Mouse (Mus musculus) stomach, embryonic 16.5 days (tissue): Measurements from ENCODE around the gene Gpc6. TPM values are rescaled to one million over a fixed set of nuclear protein-coding genes. Genes with fewer than 3 reads are reported as not detected.

Experiments used
- ATAC-seq: fragments of 200-750 bp; cut with Nextera tagmentation; 2 replicates; pipeline ENCODE4 v1.8.0; 2017; ENCODE audit warnings: moderate number of reproducible peaks, moderate TSS enrichment; ENCODE audit not compliant: insufficient read depth, low FRiP score
- H3K27ac ChIP-seq: fragments of 300-500 bp; sonication (generic); 2 replicates; pipeline ENCODE4 v1.5.1; 2014; ENCODE audit warnings: low read length
- H3K27me3 ChIP-seq: fragments of 300-500 bp; sonication (generic); 2 replicates; pipeline ENCODE4 v1.6.1; 2014; ENCODE audit warnings: low read length, control low read depth, mixed read lengths; ENCODE audit not compliant: control insufficient read depth, insufficient read depth
- H3K36me3 ChIP-seq: fragments of 300-500 bp; sonication (generic); 2 replicates; pipeline ENCODE4 v1.6.1; 2014; ENCODE audit warnings: low read length; ENCODE audit not compliant: control insufficient read depth, insufficient read depth
- H3K4me1 ChIP-seq: fragments of 300-500 bp; sonication (generic); 2 replicates; pipeline ENCODE4 v1.6.1; 2014; ENCODE audit warnings: low read length, control low read depth, mixed read lengths; ENCODE audit not compliant: control insufficient read depth, insufficient read depth
- H3K4me2 ChIP-seq: fragments of 300-500 bp; sonication (generic); 2 replicates; pipeline ENCODE4 v1.6.1; 2014; ENCODE audit warnings: low read depth, low read length, mixed read lengths
- H3K4me3 ChIP-seq: fragments of 300-500 bp; sonication (generic); replicated peaks from 2 replicates; pipeline ENCODE4 v1.5.1; 2014; ENCODE audit warnings: mild to moderate bottlenecking, low read length
- H3K9ac ChIP-seq: fragments of 300-500 bp; sonication (generic); 2 replicates; pipeline ENCODE4 v1.6.1; 2014; ENCODE audit warnings: low read length
- H3K9me3 ChIP-seq: fragments of 300-500 bp; sonication (generic); replicated peaks from 2 replicates; pipeline ENCODE4 v1.6.1; 2016; ENCODE audit warnings: low read length, control low read depth; ENCODE audit not compliant: control insufficient read depth
- WGBS: fragments of 180-500 bp; shearing (Covaris S2); extraction: QIAGEN DNeasy Blood & Tissue Kit; methylation state at CpG from one replicate; pipeline ENCODE4 v1.1.7; 2014; 5-methylcytosine and 5-hydroxymethylcytosine counted together
- polyA plus RNA-seq: library from polyadenylated mRNA; unstranded; fragments of >200 nt; fragmentation: Nextera tagmentation; extraction: Ambion mirVana; gene quantifications from 2 replicates; pipeline ENCODE4 v1.2.1, GENCODE M21; 2015

Gpc6 gene
- polyA plus RNA-seq, 1 experiment from 2014 or later = 46.7 TPM

GRCm38 (mm10) chr14:117473378-117473777, 548.3 kb downstream of the Gpc6 start:
- 0 out of 2 replicates have a peak, but pooled peaks cover under 1% of the 10 kb centered on the region for H3K4me1 ChIP-seq
- no peak overlapping the region for H3K9ac ChIP-seq
- WGBS = 57% methylated on average over 2 of the region's 2 CpGs
- no peak overlapping the region for H3K4me2 ChIP-seq
- H3K27ac ChIP-seq = no peak overlapping the region
- ATAC-seq = no peak
- H3K4me3 ChIP-seq = no peak overlapping the region
- H3K27me3 ChIP-seq = no peaks in the 10 kb centered on the region
- no peaks in the 10 kb centered on the region for H3K36me3 ChIP-seq
- no peaks in the 10 kb centered on the region for H3K9me3 ChIP-seq

DNA sequence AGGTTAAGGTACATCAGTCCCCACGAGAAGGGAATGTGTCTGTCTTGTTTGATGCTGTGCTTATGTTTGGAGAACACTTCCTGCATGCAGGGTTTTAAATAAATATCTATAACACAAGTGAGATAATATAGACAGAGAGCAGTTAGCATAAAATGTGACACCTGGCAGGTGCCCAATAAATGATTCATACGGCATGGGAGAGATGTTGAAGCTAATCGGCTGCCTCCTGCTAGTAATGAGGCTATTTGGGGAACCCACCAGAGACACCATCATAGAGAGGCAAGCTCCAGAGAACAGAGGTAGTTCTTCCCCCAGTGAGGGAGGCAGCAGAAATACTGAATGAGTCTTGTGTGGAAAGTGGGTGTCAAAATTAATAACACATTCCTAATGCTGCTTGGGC, 553.8 kb downstream of the Gpc6 start:
- no peaks in the 10 kb centered on the region for H3K36me3 ChIP-seq
- ATAC-seq = no peak
- no peaks in the 10 kb centered on the region for H3K9me3 ChIP-seq
- H3K27me3 ChIP-seq = no peaks in the 10 kb centered on the region
- no peak overlapping the region for H3K4me2 ChIP-seq
- H3K9ac ChIP-seq = no peak overlapping the region
- no peak overlapping the region for H3K27ac ChIP-seq
- 31% methylated on average over 3 of the region's 3 CpGs for WGBS
- no peak overlapping the region for H3K4me3 ChIP-seq
- H3K4me1 ChIP-seq = 0 out of 2 replicates have a peak, but pooled peaks cover 8% of the 10 kb centered on the region

DNA sequence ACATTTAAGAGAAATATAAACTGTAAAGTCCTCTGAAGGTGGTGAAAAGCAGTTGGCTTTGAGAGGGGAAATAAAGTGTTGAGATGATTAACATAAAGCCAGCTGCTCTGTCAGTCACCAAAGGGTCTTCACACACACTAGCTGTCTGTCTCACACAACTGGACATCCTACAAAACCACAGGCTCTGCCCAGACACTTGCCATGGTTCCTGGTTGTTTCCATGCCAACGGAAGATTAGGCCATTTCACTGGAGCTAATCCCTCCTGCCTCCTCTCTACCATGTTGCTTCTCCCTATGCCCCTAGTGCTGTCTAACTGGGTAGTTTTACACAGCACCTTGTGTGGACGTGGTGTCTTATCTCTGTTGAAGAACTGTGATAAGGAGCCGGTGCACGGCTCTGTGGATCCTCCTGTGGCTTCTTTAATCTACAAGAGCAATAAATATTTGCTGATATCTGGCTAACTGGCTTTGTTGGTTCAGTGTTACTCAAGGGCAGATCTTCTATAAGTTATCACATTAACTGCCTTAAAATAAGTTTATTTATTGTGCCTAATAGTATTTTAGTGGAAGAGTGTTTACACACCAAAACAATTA, 562.1 kb downstream of the Gpc6 start:
- no peak for ATAC-seq

GRCm38 (mm10) chr14:117490469-117490868, 565.4 kb downstream of the Gpc6 start:
- Histone ChIP-seq H3K4me1 (no peaks in the 10 kb centered on the region), H3K27ac (no peak overlapping the region), H3K9ac (no peak overlapping the region), H3K4me3 (no peak overlapping the region), H3K9me3 (no peaks in the 10 kb centered on the region), H3K4me2 (no peak overlapping the region), H3K36me3 (no peaks in the 10 kb centered on the region), H3K27me3 (no peaks in the 10 kb centered on the region)
- WGBS = 49% methylated on average over 5 of the region's 5 CpGs
- no peak for ATAC-seq

More for the DNA sequence above, 562.1 kb downstream of the Gpc6 start:
- Histone ChIP-seq H3K27me3 (no peaks in the 10 kb centered on the region), H3K4me1 (no peaks in the 10 kb centered on the region), H3K36me3 (no peaks in the 10 kb centered on the region), H3K4me2 (no peak overlapping the region), H3K27ac (no peak overlapping the region), H3K4me3 (no peak overlapping the region), H3K9ac (no peak overlapping the region), H3K9me3 (no peaks in the 10 kb centered on the region)
- 61% methylated on average over 4 of the region's 4 CpGs for WGBS

GRCm38 (mm10) chr14:117495118-117495517, 570.0 kb downstream of the Gpc6 start:
- peaks cover 8% of the 10 kb centered on the region; the same call in 1 of the 2 replicates for H3K4me1 ChIP-seq
- H3K27me3 ChIP-seq = no peaks in the 10 kb centered on the region
- no peak overlapping the region for H3K9ac ChIP-seq
- H3K4me3 ChIP-seq = no peak overlapping the region
- no peak overlapping the region for H3K27ac ChIP-seq
- ATAC-seq = no peak
- no peak overlapping the region for H3K4me2 ChIP-seq
- H3K9me3 ChIP-seq = no peaks in the 10 kb centered on the region
- 60% methylated on average over 3 of the region's 3 CpGs for WGBS
- H3K36me3 ChIP-seq = no peaks in the 10 kb centered on the region

DNA sequence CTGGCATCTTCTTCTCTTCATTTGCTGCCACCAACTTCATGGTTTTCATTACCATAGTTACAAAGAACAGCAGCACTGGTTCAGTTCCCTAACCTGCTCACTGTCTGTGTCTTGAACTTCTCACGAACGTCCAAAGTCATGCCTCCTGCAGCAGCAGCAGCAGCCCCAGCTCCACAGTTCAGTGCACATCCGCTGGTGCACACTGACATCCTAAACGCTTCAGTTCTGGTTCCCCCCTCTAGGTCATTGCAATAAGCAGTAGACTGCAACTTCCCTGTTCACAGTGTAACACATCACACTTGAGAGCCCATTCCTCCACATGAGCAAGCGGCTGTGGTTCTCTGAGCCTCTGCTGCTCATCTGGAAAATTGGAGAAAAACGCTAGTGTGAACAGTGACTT, 573.7 kb downstream of the Gpc6 start:
- Histone ChIP-seq H3K27me3 (no peaks in the 10 kb centered on the region), H3K36me3 (no peaks in the 10 kb centered on the region), H3K4me3 (no peak overlapping the region), H3K4me2 (no peak overlapping the region), H3K9ac (no peak overlapping the region), H3K27ac (peak overlapping the region; percentile 83), H3K4me1 (peaks cover 8% of the 10 kb centered on the region; the same call in 1 of the 2 replicates), H3K9me3 (no peaks in the 10 kb centered on the region)
- 51% methylated on average over 6 of the region's 6 CpGs for WGBS
- 0 out of 2 replicates have a peak, but pooled peaks have one; percentile 5 for ATAC-seq

DNA sequence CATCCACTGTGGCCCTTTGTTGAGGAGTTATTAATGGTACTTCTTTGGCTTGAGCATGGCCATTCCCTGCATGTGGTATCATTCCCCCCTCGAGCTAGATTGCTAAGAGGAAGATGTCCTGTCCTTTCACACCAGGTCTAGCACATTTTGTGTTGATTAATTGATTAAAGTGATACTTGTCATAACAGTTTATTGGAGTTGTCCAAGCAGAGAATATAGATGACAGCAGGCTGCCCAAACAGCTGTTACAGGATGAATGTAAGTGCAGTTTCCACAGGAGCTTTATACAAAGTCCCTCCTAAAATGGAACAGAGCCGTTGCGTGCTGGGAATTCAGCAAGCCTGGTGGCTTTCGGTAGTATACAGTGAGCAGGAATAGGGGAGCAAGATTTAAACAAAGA, 574.2 kb downstream of the Gpc6 start:
- ATAC-seq = peak; percentile 89
- no peak overlapping the region for H3K4me2 ChIP-seq
- 46% methylated on average over 4 of the region's 4 CpGs for WGBS
- peak overlapping the region; percentile 83; the same call in 1 of the 2 replicates for H3K27ac ChIP-seq
- no peak overlapping the region for H3K9ac ChIP-seq
- peaks cover 8% of the 10 kb centered on the region; the same call in 1 of the 2 replicates for H3K4me1 ChIP-seq
- H3K27me3 ChIP-seq = no peaks in the 10 kb centered on the region
- no peaks in the 10 kb centered on the region for H3K9me3 ChIP-seq
- H3K36me3 ChIP-seq = no peaks in the 10 kb centered on the region
- H3K4me3 ChIP-seq = no peak overlapping the region

- H3K4me3 ChIP-seq = no peak overlapping the region
Observed at GRCm38 (mm10) chr14:117514829-117515228, 589.7 kb downstream of the Gpc6 start.

DNA sequence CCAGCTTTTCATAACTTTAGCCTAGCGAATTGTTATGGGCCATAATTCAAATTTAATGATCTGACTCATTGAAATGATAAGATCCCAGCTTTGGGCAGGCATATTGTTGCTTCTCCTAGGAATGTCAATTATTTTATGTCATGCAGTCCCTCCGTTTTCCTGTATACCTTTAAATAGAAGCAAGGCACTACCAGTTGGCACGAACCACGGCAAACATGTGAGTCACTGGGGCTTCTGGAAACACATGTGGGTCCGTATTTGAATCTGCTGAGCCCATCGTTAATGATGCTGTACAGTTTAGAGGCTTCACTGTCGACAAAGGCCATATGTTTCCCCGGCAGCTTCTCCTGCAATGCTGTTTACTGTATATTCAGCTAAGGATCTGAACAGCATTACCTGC, 594.5 kb downstream of the Gpc6 start:
- H3K4me1 ChIP-seq = peaks cover 7% of the 10 kb centered on the region; the same call in 1 of the 2 replicates
- H3K4me2 ChIP-seq = no peak overlapping the region
- H3K9ac ChIP-seq = no peak overlapping the region
- no peak overlapping the region for H3K4me3 ChIP-seq
- H3K27ac ChIP-seq = no peak overlapping the region
- H3K9me3 ChIP-seq = no peaks in the 10 kb centered on the region
- 34% methylated on average over 8 of the region's 8 CpGs for WGBS
- ATAC-seq = no peak
- H3K27me3 ChIP-seq = no peaks in the 10 kb centered on the region
- no peaks in the 10 kb centered on the region for H3K36me3 ChIP-seq

More at GRCm38 (mm10) chr14:117514829-117515228, 589.7 kb downstream of the Gpc6 start:
- H3K4me2 ChIP-seq = no peak overlapping the region
- no peaks in the 10 kb centered on the region for H3K27me3 ChIP-seq
- H3K36me3 ChIP-seq = no peaks in the 10 kb centered on the region
- no peak overlapping the region for H3K9ac ChIP-seq
- no peak overlapping the region for H3K27ac ChIP-seq
- WGBS = 33% methylated on average over 2 of the region's 2 CpGs
- peaks cover 7% of the 10 kb centered on the region; the same call in 1 of the 2 replicates for H3K4me1 ChIP-seq
- ATAC-seq = no peak
- no peaks in the 10 kb centered on the region for H3K9me3 ChIP-seq
